Mouse (Mus musculus): ENCODE results near the gene Trim58. TPM values are rescaled to one million over a fixed set of nuclear protein-coding genes. Genes with fewer than 3 reads are reported as not detected.

Gene Trim58
- polyA plus RNA-seq (2016; fragmentation: Nextera tagmentation; extraction: Ambion mirVana), result 0.36 and 0.49 TPM in 2 replicates

GRCm38 (mm10) chr11:58640272-58640867 lies at the start of gene Trim58:
Trim58 (plus strand) TSS chr11:58640465.
- peak within 1 kb of the TSS; percentile 52 for H3K9ac ChIP-seq
- H3K27me3 ChIP-seq, result peaks cover 34% of the 10 kb centered on the region
- no peak for ATAC-seq (ENCODE audit: low FRiP score)
- H3K36me3 ChIP-seq (replicated peaks), result no peaks in the 10 kb centered on the region
- 3% methylated on average over 34 of the region's 34 CpGs for WGBS
- H3K9me3 ChIP-seq, result no peaks in the 10 kb centered on the region
- H3K4me3 ChIP-seq (replicated peaks), result peak within 1 kb of the TSS; percentile 42
- peak within 1 kb of the TSS; percentile 73 for H3K4me2 ChIP-seq
- 0 out of 2 replicates have a peak within 1 kb of the TSS, but pooled peaks have one; percentile 4 for H3K27ac ChIP-seq
- H3K4me1 ChIP-seq, result peaks cover 10% of the 10 kb centered on the region

- ATAC-seq (ENCODE audit: low FRiP score), result no peak
- Histone ChIP-seq H3K27ac (no peak within 1 kb of the TSS), H3K9me3 (no peaks in the 10 kb centered on the region), H3K4me2 (no peak within 1 kb of the TSS), H3K36me3 (replicated peaks) (no peaks in the 10 kb centered on the region), H3K9ac (no peak within 1 kb of the TSS), H3K4me1 (no peaks in the 10 kb centered on the region), H3K27me3 (no peaks in the 10 kb centered on the region), H3K4me3 (replicated peaks) (no peak within 1 kb of the TSS)
- 87% methylated on average over 6 of the region's 6 CpGs for WGBS
These were observed 45.5 kb upstream of the Trim58 start, which contains the start of gene Olfr324 for GRCm38 (mm10) chr11:58594814-58595213. Olfr324 (plus strand) TSS chr11:58595114.

GRCm38 (mm10) chr11:58597837-58598236 lies 42.4 kb upstream of the Trim58 start:
- no peaks in the 10 kb centered on the region for H3K4me1 ChIP-seq
- H3K9ac ChIP-seq, result no peak overlapping the region
- ATAC-seq (ENCODE audit: low FRiP score), result no peak
- H3K4me2 ChIP-seq, result no peak overlapping the region
- H3K27me3 ChIP-seq, result no peaks in the 10 kb centered on the region
- H3K36me3 ChIP-seq (replicated peaks), result no peaks in the 10 kb centered on the region
- no peak overlapping the region for H3K27ac ChIP-seq
- H3K9me3 ChIP-seq, result no peaks in the 10 kb centered on the region
- WGBS, result 93% methylated on average over 13 of the region's 13 CpGs
- H3K4me3 ChIP-seq (replicated peaks), result no peak overlapping the region

- Histone ChIP-seq H3K9ac (no peak overlapping the region), H3K27ac (no peak overlapping the region), H3K4me3 (replicated peaks) (no peak overlapping the region), H3K36me3 (replicated peaks) (no peaks in the 10 kb centered on the region), H3K4me1 (no peaks in the 10 kb centered on the region), H3K27me3 (no peaks in the 10 kb centered on the region), H3K9me3 (no peaks in the 10 kb centered on the region), H3K4me2 (no peak overlapping the region)
- ATAC-seq (ENCODE audit: low FRiP score), result no peak
These were observed 38.2 kb upstream of the Trim58 start for GRCm38 (mm10) chr11:58602062-58602461.

- Histone ChIP-seq H3K9ac (no peak overlapping the region), H3K36me3 (replicated peaks) (no peaks in the 10 kb centered on the region), H3K9me3 (no peaks in the 10 kb centered on the region), H3K27ac (no peak overlapping the region), H3K4me2 (no peak overlapping the region), H3K27me3 (no peaks in the 10 kb centered on the region), H3K4me1 (no peaks in the 10 kb centered on the region), H3K4me3 (replicated peaks) (no peak overlapping the region)
- WGBS, result 85% methylated on average over 6 of the region's 6 CpGs
- no peak for ATAC-seq (ENCODE audit: low FRiP score)
These were observed 37.3 kb upstream of the Trim58 start for GRCm38 (mm10) chr11:58602800-58603560.

- no peak overlapping the region for H3K4me2 ChIP-seq
- H3K4me3 ChIP-seq (replicated peaks), result no peak overlapping the region
- WGBS, result 85% methylated on average over 2 of the region's 2 CpGs
- ATAC-seq (ENCODE audit: low FRiP score), result no peak
- H3K27me3 ChIP-seq, result no peaks in the 10 kb centered on the region
- no peaks in the 10 kb centered on the region for H3K4me1 ChIP-seq
- H3K9ac ChIP-seq, result no peak overlapping the region
- H3K9me3 ChIP-seq, result no peaks in the 10 kb centered on the region
- H3K27ac ChIP-seq, result no peak overlapping the region
- H3K36me3 ChIP-seq (replicated peaks), result no peaks in the 10 kb centered on the region
These were observed 35.6 kb upstream of the Trim58 start for GRCm38 (mm10) chr11:58604688-58605087.

- no peaks in the 10 kb centered on the region for H3K4me1 ChIP-seq
- H3K9ac ChIP-seq, result no peak overlapping the region
- no peak overlapping the region for H3K27ac ChIP-seq
- no peaks in the 10 kb centered on the region for H3K27me3 ChIP-seq
- no peak for ATAC-seq (ENCODE audit: low FRiP score)
- no peaks in the 10 kb centered on the region for H3K9me3 ChIP-seq
- no peaks in the 10 kb centered on the region for H3K36me3 ChIP-seq (replicated peaks)
- WGBS, result 93% methylated on average over 3 of the region's 3 CpGs
- no peak overlapping the region for H3K4me3 ChIP-seq (replicated peaks)
- H3K4me2 ChIP-seq, result no peak overlapping the region
These were observed 35.0 kb upstream of the Trim58 start for GRCm38 (mm10) chr11:58605228-58605627.

GRCm38 (mm10) chr11:58606177-58606919 lies 33.9 kb upstream of the Trim58 start:
- H3K4me1 ChIP-seq, result no peaks in the 10 kb centered on the region
- H3K27ac ChIP-seq, result no peak overlapping the region
- 95% methylated on average over 12 of the region's 12 CpGs for WGBS
- H3K27me3 ChIP-seq, result no peaks in the 10 kb centered on the region
- H3K4me2 ChIP-seq, result no peak overlapping the region
- no peak for ATAC-seq (ENCODE audit: low FRiP score)
- H3K4me3 ChIP-seq (replicated peaks), result no peak overlapping the region
- H3K9me3 ChIP-seq, result no peaks in the 10 kb centered on the region
- no peaks in the 10 kb centered on the region for H3K36me3 ChIP-seq (replicated peaks)
- no peak overlapping the region for H3K9ac ChIP-seq

GRCm38 (mm10) chr11:58607030-58607429 lies 33.2 kb upstream of the Trim58 start:
- no peak for ATAC-seq (ENCODE audit: low FRiP score)
- no peak overlapping the region for H3K9ac ChIP-seq
- H3K9me3 ChIP-seq, result no peaks in the 10 kb centered on the region
- no peak overlapping the region for H3K27ac ChIP-seq
- H3K27me3 ChIP-seq, result no peaks in the 10 kb centered on the region
- 86% methylated on average over 6 of the region's 6 CpGs for WGBS
- no peak overlapping the region for H3K4me3 ChIP-seq (replicated peaks)
- no peaks in the 10 kb centered on the region for H3K36me3 ChIP-seq (replicated peaks)
- H3K4me2 ChIP-seq, result no peak overlapping the region
- no peaks in the 10 kb centered on the region for H3K4me1 ChIP-seq

- Histone ChIP-seq H3K4me3 (replicated peaks) (no peak overlapping the region), H3K9me3 (no peaks in the 10 kb centered on the region), H3K4me2 (no peak overlapping the region), H3K9ac (no peak overlapping the region), H3K4me1 (no peaks in the 10 kb centered on the region), H3K27ac (no peak overlapping the region), H3K36me3 (replicated peaks) (no peaks in the 10 kb centered on the region), H3K27me3 (0 out of 2 replicates have a peak, but pooled peaks cover 5% of the 10 kb centered on the region)
- WGBS, result 85% methylated on average over 3 of the region's 3 CpGs
- no peak for ATAC-seq (ENCODE audit: low FRiP score)
These were observed 26.9 kb upstream of the Trim58 start for GRCm38 (mm10) chr11:58613359-58613758.

- H3K36me3 ChIP-seq (replicated peaks), result no peaks in the 10 kb centered on the region
- no peaks in the 10 kb centered on the region for H3K9me3 ChIP-seq
- no peak overlapping the region for H3K27ac ChIP-seq
- no peak overlapping the region for H3K4me2 ChIP-seq
- H3K9ac ChIP-seq, result no peak overlapping the region
- no peaks in the 10 kb centered on the region for H3K4me1 ChIP-seq
- 0 out of 2 replicates have a peak, but pooled peaks cover 5% of the 10 kb centered on the region for H3K27me3 ChIP-seq
- no peak overlapping the region for H3K4me3 ChIP-seq (replicated peaks)
- ATAC-seq (ENCODE audit: low FRiP score), result no peak
These were observed 25.7 kb upstream of the Trim58 start for GRCm38 (mm10) chr11:58614526-58614925.

- no peak within 1 kb of the TSS for H3K9ac ChIP-seq
- 0 out of 2 replicates have a peak, but pooled peaks cover 5% of the 10 kb centered on the region for H3K27me3 ChIP-seq
- H3K4me1 ChIP-seq, result no peaks in the 10 kb centered on the region
- no peak within 1 kb of the TSS for H3K27ac ChIP-seq
- no peaks in the 10 kb centered on the region for H3K9me3 ChIP-seq
- H3K4me3 ChIP-seq (replicated peaks), result no peak within 1 kb of the TSS
- H3K36me3 ChIP-seq (replicated peaks), result no peaks in the 10 kb centered on the region
- WGBS, result 91% methylated on average over 4 of the region's 4 CpGs
- no peak within 1 kb of the TSS for H3K4me2 ChIP-seq
- ATAC-seq (ENCODE audit: low FRiP score), result no peak
These were observed 24.3 kb upstream of the Trim58 start, which contains the start of gene 2210407C18Rik for GRCm38 (mm10) chr11:58615975-58616374. 2210407C18Rik (minus strand) TSS chr11:58616075.
